In the genomic region with DNA sequence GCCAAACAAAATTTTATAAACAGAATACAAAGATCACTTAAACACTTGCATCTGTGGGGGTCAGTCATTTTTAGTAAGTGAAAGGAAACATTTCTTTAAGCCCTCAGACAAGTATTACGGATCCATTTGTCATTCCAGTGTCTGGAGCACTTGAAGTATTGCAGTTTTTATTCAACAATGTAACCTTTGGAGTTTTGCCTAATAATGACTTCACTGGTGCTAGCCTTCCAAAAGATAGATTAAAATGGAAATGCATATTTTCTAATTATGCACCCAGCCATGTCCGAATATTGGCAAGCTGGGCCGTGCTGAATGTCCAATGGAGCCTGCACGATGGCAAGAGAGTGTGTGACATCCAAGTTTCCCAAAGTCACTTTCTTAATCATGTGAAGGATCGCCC, we compare ENCODE assay signal across 21 mouse cellular contexts.
DNase-seq lines count a peak whose midpoint lies in the region; ATAC-seq and TF ChIP-seq lines count a peak whose summit lies in the region.
"Had no signal": no experiment of that assay in that cellular context is flagged by ENCODE, and none has a peak within 500 bp of the region (broad histone marks: within the 10 kb centered on the region; RNA-seq: fewer than 3 reads in every experiment).

No protein-coding gene starts in this region.

- no peaks in the 10 kb centered on the region for H3K27me3 ChIP-seq in hindbrain, postnatal 0 days (ENCODE audit: insufficient read depth, low read length)
- no peaks in the 10 kb centered on the region for H3K27me3 ChIP-seq in hindbrain, embryonic 16.5 days (replicated peaks; ENCODE audit: control insufficient read depth, insufficient read depth, low read length)
- H3K27me3 ChIP-seq in kidney, postnatal 0 days (ENCODE audit: insufficient read depth, low read length): no peaks in the 10 kb centered on the region
- no peaks in the 10 kb centered on the region; the same call in 1 of the 2 replicates for H3K27me3 ChIP-seq in neural tube, embryonic 13.5 days
- H3K27me3 ChIP-seq in neural tube, embryonic 15.5 days (replicated peaks): no peaks in the 10 kb centered on the region
- H3K27me3 ChIP-seq: CH12.LX; embryonic facial prominence, embryonic 15.5 days; heart, embryonic 13.5 days; hindbrain, embryonic 15.5 days had no signal

- H3K27ac ChIP-seq in hindbrain, postnatal 0 days: no peak overlapping the region
- no peak overlapping the region for H3K27ac ChIP-seq in hindbrain, embryonic 16.5 days (ENCODE audit: low read depth, low read length)
- H3K27ac ChIP-seq in kidney, postnatal 0 days: no peak overlapping the region
- no peak overlapping the region for H3K27ac ChIP-seq in neural tube, embryonic 13.5 days (replicated peaks)
- no peak overlapping the region for H3K27ac ChIP-seq in neural tube, embryonic 15.5 days (replicated peaks)
- H3K27ac ChIP-seq: embryonic facial prominence, embryonic 15.5 days; forebrain, embryonic 10.5 days; heart, embryonic 13.5 days; hindbrain, embryonic 15.5 days had no signal

- DNase-seq in hindbrain, postnatal 0 days (ENCODE audit: low spot score): peak; percentile 47
- DNase-seq in kidney, postnatal 0 days (ENCODE audit: low spot score): peak; percentile 35
- DNase-seq in kidney, postnatal 25 days: no peak
- no peak for DNase-seq in ovary, adult 18-20 months (ENCODE audit: low spot score)
- DNase-seq: adrenal gland, adult 8-10 months; adrenal gland, postnatal 36 days; cerebellum, adult 2 months; cerebellum, postnatal 25 days; gastrocnemius, postnatal 36 days; heart, adult 11 months; heart, postnatal 36 days had no signal

- no peak; the same call in 1 of the 2 replicates for ATAC-seq in hindbrain, postnatal 0 days
- ATAC-seq in hindbrain, embryonic 16.5 days: no peak; the same call in 1 of the 2 replicates
- ATAC-seq in kidney, postnatal 0 days (replicated peaks; ENCODE audit: low FRiP score, low read depth): no peak
- no peak for ATAC-seq in neural tube, embryonic 13.5 days (ENCODE audit: low read depth)
- no peak for ATAC-seq in neural tube, embryonic 15.5 days (ENCODE audit: low FRiP score)
- ATAC-seq: forebrain, embryonic 14.5 days had no signal

- H3K4me2 ChIP-seq in hindbrain, postnatal 0 days (ENCODE audit: low read depth, low read length): no peak overlapping the region
- H3K4me2 ChIP-seq in hindbrain, embryonic 16.5 days (ENCODE audit: low read length): no peak overlapping the region
- peak overlapping the region; percentile 33 for H3K4me2 ChIP-seq in kidney, postnatal 0 days (ENCODE audit: low read length)
- H3K4me2 ChIP-seq in neural tube, embryonic 13.5 days: peak overlapping the region; percentile 41; the same call in 1 of the 2 replicates
- no peak overlapping the region; the same call in 1 of the 2 replicates for H3K4me2 ChIP-seq in neural tube, embryonic 15.5 days
- H3K4me2 ChIP-seq: embryonic facial prominence, embryonic 15.5 days; heart, embryonic 13.5 days; hindbrain, embryonic 15.5 days had no signal

- H3K4me3 ChIP-seq in hindbrain, postnatal 0 days (ENCODE audit: low read length): no peak overlapping the region
- no peak overlapping the region for H3K4me3 ChIP-seq in hindbrain, embryonic 16.5 days (ENCODE audit: low read length)
- H3K4me3 ChIP-seq in kidney, postnatal 0 days (replicated peaks; ENCODE audit: low read depth, low read length): no peak overlapping the region
- no peak overlapping the region for H3K4me3 ChIP-seq in neural tube, embryonic 13.5 days
- H3K4me3 ChIP-seq in neural tube, embryonic 15.5 days (replicated peaks): no peak overlapping the region
- H3K4me3 ChIP-seq: embryonic facial prominence, embryonic 15.5 days; erythroblast, embryonic 14.5 days; forebrain, embryonic 10.5 days; heart, embryonic 13.5 days; hindbrain, embryonic 15.5 days had no signal

- H3K36me3 ChIP-seq in hindbrain, postnatal 0 days (ENCODE audit: insufficient read depth, low read length): no peaks in the 10 kb centered on the region
- H3K36me3 ChIP-seq in hindbrain, embryonic 16.5 days (ENCODE audit: control insufficient read depth, insufficient read depth, low read length): no peaks in the 10 kb centered on the region
- H3K36me3 ChIP-seq in kidney, postnatal 0 days (ENCODE audit: insufficient read depth, low read length): 0 out of 2 replicates have a peak, but pooled peaks cover 3% of the 10 kb centered on the region
- H3K36me3 ChIP-seq in neural tube, embryonic 13.5 days: no peaks in the 10 kb centered on the region
- no peaks in the 10 kb centered on the region for H3K36me3 ChIP-seq in neural tube, embryonic 15.5 days
- H3K36me3 ChIP-seq: embryonic facial prominence, embryonic 15.5 days; forebrain, embryonic 10.5 days; hindbrain, embryonic 15.5 days had no signal

- no peaks in the 10 kb centered on the region for H3K9me3 ChIP-seq in hindbrain, postnatal 0 days (ENCODE audit: low read length)
- no peaks in the 10 kb centered on the region for H3K9me3 ChIP-seq in hindbrain, embryonic 16.5 days (ENCODE audit: control insufficient read depth, low read length)
- H3K9me3 ChIP-seq in kidney, postnatal 0 days (replicated peaks; ENCODE audit: low read length): no peaks in the 10 kb centered on the region
- peaks cover 3% of the 10 kb centered on the region for H3K9me3 ChIP-seq in neural tube, embryonic 13.5 days
- 0 out of 2 replicates have a peak, but pooled peaks cover 3% of the 10 kb centered on the region for H3K9me3 ChIP-seq in neural tube, embryonic 15.5 days (replicated peaks)
- H3K9me3 ChIP-seq: embryonic facial prominence, embryonic 15.5 days; hindbrain, embryonic 15.5 days had no signal

- WGBS in hindbrain, postnatal 0 days: 52% methylated on average over 5 of the region's 5 CpGs
- WGBS in hindbrain, embryonic 16.5 days: 56% methylated on average over 5 of the region's 5 CpGs
- 26% methylated on average over 5 of the region's 5 CpGs for WGBS in kidney, postnatal 0 days
- 46% methylated on average over 5 of the region's 5 CpGs for WGBS in neural tube, embryonic 13.5 days
- WGBS in neural tube, embryonic 15.5 days: 47% methylated on average over 5 of the region's 5 CpGs

- no peak for TF ChIP-seq CTCF in hindbrain, postnatal 0 days (IDR thresholded peaks at IDR 0.05; ENCODE audit: low read depth)
- TF ChIP-seq CTCF in kidney, postnatal 0 days (IDR thresholded peaks at IDR 0.05; ENCODE audit: low read depth): no peak

- H3K9ac ChIP-seq in hindbrain, postnatal 0 days (replicated peaks; ENCODE audit: low read length): no peak overlapping the region
- H3K9ac ChIP-seq in hindbrain, embryonic 16.5 days (ENCODE audit: low read depth, low read length): no peak overlapping the region
- H3K9ac ChIP-seq in kidney, postnatal 0 days (ENCODE audit: low read depth, low read length): no peak overlapping the region
- no peak overlapping the region for H3K9ac ChIP-seq in neural tube, embryonic 13.5 days
- H3K9ac ChIP-seq in neural tube, embryonic 15.5 days (replicated peaks): no peak overlapping the region
- H3K9ac ChIP-seq: embryonic facial prominence, embryonic 15.5 days; heart, embryonic 13.5 days; hindbrain, embryonic 15.5 days had no signal

- H3K4me1 ChIP-seq in hindbrain, postnatal 0 days (ENCODE audit: insufficient read depth, low read length): no peaks in the 10 kb centered on the region
- H3K4me1 ChIP-seq in hindbrain, embryonic 16.5 days (ENCODE audit: control insufficient read depth, insufficient read depth, low read depth, low read length): no peaks in the 10 kb centered on the region; the same call in 1 of the 2 replicates
- peaks cover 7% of the 10 kb centered on the region for H3K4me1 ChIP-seq in kidney, postnatal 0 days (replicated peaks; ENCODE audit: insufficient read depth, low read length)
- peaks cover 43% of the 10 kb centered on the region for H3K4me1 ChIP-seq in neural tube, embryonic 13.5 days (replicated peaks)
- peaks cover 16% of the 10 kb centered on the region for H3K4me1 ChIP-seq in neural tube, embryonic 15.5 days

Comparison
In these comparisons a context has a peak if more than half of its experiments do, and no peak if none do; other contexts are left out.
1. DNase-seq: peak in hindbrain, postnatal 0 days (single experiment) and kidney, postnatal 0 days (single experiment); none in kidney, postnatal 25 days (0 of 2) and ovary, adult 18-20 months (single experiment).
2. H3K4me2 ChIP-seq: peak in kidney, postnatal 0 days (single experiment) and neural tube, embryonic 13.5 days (single experiment); none in hindbrain, postnatal 0 days (single experiment), hindbrain, embryonic 16.5 days (single experiment) and neural tube, embryonic 15.5 days (single experiment).